In genomic region chr14:64594021-64594561, GRCm38 (mm10) we compare ENCODE assay signal across 13 mouse cellular contexts.
DNase-seq lines count a peak whose midpoint lies in the region; ATAC-seq lines count a peak whose summit lies in the region.
"Had no signal": no experiment of that assay in that cellular context is flagged by ENCODE, and none has a peak within 500 bp of the region (broad histone marks: within the 10 kb centered on the region; RNA-seq: fewer than 3 reads in every experiment).

No protein-coding gene starts in this region.

- peaks cover 4% of the 10 kb centered on the region for H3K4me1 ChIP-seq in hindbrain, embryonic 11.5 days (replicated peaks; ENCODE audit: control insufficient read depth, insufficient read depth, low read length)
- peaks cover 78% of the 10 kb centered on the region for H3K4me1 ChIP-seq in hindbrain, embryonic 10.5 days (replicated peaks)
- H3K4me1 ChIP-seq in forebrain, embryonic 13.5 days = peaks cover 65% of the 10 kb centered on the region
- H3K4me1 ChIP-seq in midbrain, embryonic 13.5 days (replicated peaks) = peaks cover 67% of the 10 kb centered on the region
- no peaks in the 10 kb centered on the region for H3K4me1 ChIP-seq in liver, embryonic 11.5 days (replicated peaks; ENCODE audit: control insufficient read depth, insufficient read depth, low read length)
- H3K4me1 ChIP-seq in heart, embryonic 11.5 days (ENCODE audit: control insufficient read depth, insufficient read depth, low read length) = peaks cover 11% of the 10 kb centered on the region

- no peaks in the 10 kb centered on the region for H3K36me3 ChIP-seq in hindbrain, embryonic 11.5 days (ENCODE audit: control insufficient read depth, insufficient read depth, low read length)
- H3K36me3 ChIP-seq in hindbrain, embryonic 10.5 days = peaks cover 14% of the 10 kb centered on the region; the same call in 1 of the 2 replicates
- peaks cover 13% of the 10 kb centered on the region for H3K36me3 ChIP-seq in forebrain, embryonic 13.5 days (ENCODE audit: poor library complexity, severe bottlenecking)
- peaks cover 29% of the 10 kb centered on the region for H3K36me3 ChIP-seq in midbrain, embryonic 13.5 days
- no peaks in the 10 kb centered on the region for H3K36me3 ChIP-seq in liver, embryonic 11.5 days (ENCODE audit: control insufficient read depth, insufficient read depth, low read length)
- H3K36me3 ChIP-seq in heart, embryonic 11.5 days (ENCODE audit: control insufficient read depth, insufficient read depth, low read length) = no peaks in the 10 kb centered on the region
- H3K36me3 ChIP-seq: embryonic facial prominence, embryonic 13.5 days; heart, embryonic 15.5 days had no signal

- H3K27ac ChIP-seq in hindbrain, embryonic 11.5 days (ENCODE audit: low read depth, low read length) = peak overlapping the region; percentile 99
- H3K27ac ChIP-seq in hindbrain, embryonic 10.5 days = no peak overlapping the region; the same call in 1 of the 2 replicates
- peak overlapping the region; percentile 100 for H3K27ac ChIP-seq in forebrain, embryonic 13.5 days
- H3K27ac ChIP-seq in midbrain, embryonic 13.5 days = peak overlapping the region; percentile 100
- no peak overlapping the region for H3K27ac ChIP-seq in liver, embryonic 11.5 days (ENCODE audit: low read depth, low read length)
- H3K27ac ChIP-seq in heart, embryonic 11.5 days (ENCODE audit: low read depth, low read length) = no peak overlapping the region
- H3K27ac ChIP-seq: embryonic facial prominence, embryonic 13.5 days; gastrocnemius, adult 2 months; heart, embryonic 15.5 days had no signal

- H3K4me3 ChIP-seq in hindbrain, embryonic 11.5 days (ENCODE audit: low read depth, low read length) = no peak overlapping the region
- no peak overlapping the region for H3K4me3 ChIP-seq in hindbrain, embryonic 10.5 days
- peak overlapping the region; percentile 78; the same call in 1 of the 2 replicates for H3K4me3 ChIP-seq in forebrain, embryonic 13.5 days
- H3K4me3 ChIP-seq in midbrain, embryonic 13.5 days (replicated peaks) = peak overlapping the region; percentile 91
- no peak overlapping the region for H3K4me3 ChIP-seq in liver, embryonic 11.5 days (ENCODE audit: low read depth, low read length)
- no peak overlapping the region for H3K4me3 ChIP-seq in heart, embryonic 11.5 days (ENCODE audit: low read depth, low read length)
- H3K4me3 ChIP-seq: embryonic facial prominence, embryonic 13.5 days; gastrocnemius, adult 2 months; heart, embryonic 15.5 days; megakaryocyte, embryonic 14.5 days had no signal

- DNase-seq in hindbrain, embryonic 11.5 days (ENCODE audit: low spot score) = peak; percentile 7
- no peak for DNase-seq in hindbrain, embryonic 10.5 days (ENCODE audit: low spot score)
- peak; percentile 82 for DNase-seq in brain, adult 2 months (ENCODE audit: low read depth, low spot score)
- DNase-seq in urinary bladder, postnatal 36 days (ENCODE audit: low spot score in 2 of 2) = no peak
- no peak for DNase-seq in liver, embryonic 11.5 days (ENCODE audit: low spot score)
- DNase-seq: gastrocnemius, adult 2 months; kidney, adult 9 months had no signal

- H3K9ac ChIP-seq in hindbrain, embryonic 11.5 days (ENCODE audit: low read depth, low read length) = peak overlapping the region; percentile 49; the same call in 1 of the 2 replicates
- peak overlapping the region; percentile 99 for H3K9ac ChIP-seq in forebrain, embryonic 13.5 days
- H3K9ac ChIP-seq in midbrain, embryonic 13.5 days (replicated peaks) = peak overlapping the region; percentile 100
- H3K9ac ChIP-seq in liver, embryonic 11.5 days (ENCODE audit: low read depth, low read length) = no peak overlapping the region
- H3K9ac ChIP-seq in heart, embryonic 11.5 days (ENCODE audit: low read depth, low read length) = no peak overlapping the region
- H3K9ac ChIP-seq: embryonic facial prominence, embryonic 13.5 days; heart, embryonic 15.5 days had no signal

- 48% methylated on average over 7 of the region's 7 CpGs for WGBS in hindbrain, embryonic 11.5 days
- WGBS in hindbrain, embryonic 10.5 days = 54% methylated on average over 7 of the region's 7 CpGs
- WGBS in forebrain, embryonic 13.5 days = 51% methylated on average over 7 of the region's 7 CpGs
- WGBS in midbrain, embryonic 13.5 days = 43% methylated on average over 7 of the region's 7 CpGs
- 65% methylated on average over 7 of the region's 7 CpGs for WGBS in liver, embryonic 11.5 days
- 53% methylated on average over 7 of the region's 7 CpGs for WGBS in heart, embryonic 11.5 days (ENCODE audit: insufficient replicate concordance)

- no peak for ATAC-seq in hindbrain, embryonic 11.5 days (ENCODE audit: low FRiP score)
- no peak for ATAC-seq in forebrain, embryonic 13.5 days
- no peak for ATAC-seq in midbrain, embryonic 13.5 days
- ATAC-seq in liver, embryonic 11.5 days (replicated peaks; ENCODE audit: low FRiP score) = no peak
- ATAC-seq in heart, embryonic 11.5 days (replicated peaks; ENCODE audit: insufficient number of reproducible peaks, low FRiP score, low TSS enrichment) = no peak

- peaks cover 13% of the 10 kb centered on the region; the same call in 1 of the 2 replicates for H3K27me3 ChIP-seq in hindbrain, embryonic 11.5 days (ENCODE audit: control insufficient read depth, insufficient read depth, low read length)
- H3K27me3 ChIP-seq in hindbrain, embryonic 10.5 days (ENCODE audit: insufficient read depth, poor library complexity, severe bottlenecking) = peaks cover 68% of the 10 kb centered on the region
- H3K27me3 ChIP-seq in forebrain, embryonic 13.5 days = peaks cover 9% of the 10 kb centered on the region; the same call in 1 of the 2 replicates
- no peaks in the 10 kb centered on the region for H3K27me3 ChIP-seq in midbrain, embryonic 13.5 days
- peaks cover 49% of the 10 kb centered on the region for H3K27me3 ChIP-seq in liver, embryonic 11.5 days (replicated peaks; ENCODE audit: control insufficient read depth, insufficient read depth, low read length)
- H3K27me3 ChIP-seq in heart, embryonic 11.5 days (ENCODE audit: control insufficient read depth, insufficient read depth, low read length) = peaks cover 46% of the 10 kb centered on the region

- peak overlapping the region; percentile 85 for H3K4me2 ChIP-seq in hindbrain, embryonic 11.5 days (replicated peaks; ENCODE audit: low read depth, low read length)
- H3K4me2 ChIP-seq in forebrain, embryonic 13.5 days = peak overlapping the region; percentile 81
- H3K4me2 ChIP-seq in midbrain, embryonic 13.5 days (replicated peaks) = peak overlapping the region; percentile 98
- H3K4me2 ChIP-seq in liver, embryonic 11.5 days = no peak overlapping the region
- H3K4me2 ChIP-seq in heart, embryonic 11.5 days = no peak overlapping the region
- H3K4me2 ChIP-seq: embryonic facial prominence, embryonic 13.5 days; heart, embryonic 15.5 days had no signal

- H3K9me3 ChIP-seq in hindbrain, embryonic 11.5 days (ENCODE audit: control insufficient read depth, low read length) = no peaks in the 10 kb centered on the region
- no peaks in the 10 kb centered on the region for H3K9me3 ChIP-seq in hindbrain, embryonic 10.5 days
- H3K9me3 ChIP-seq in forebrain, embryonic 13.5 days (replicated peaks) = no peaks in the 10 kb centered on the region
- H3K9me3 ChIP-seq in midbrain, embryonic 13.5 days = no peaks in the 10 kb centered on the region
- H3K9me3 ChIP-seq in liver, embryonic 11.5 days (ENCODE audit: control insufficient read depth, low read length) = no peaks in the 10 kb centered on the region
- no peaks in the 10 kb centered on the region for H3K9me3 ChIP-seq in heart, embryonic 11.5 days (replicated peaks; ENCODE audit: control insufficient read depth, low read length)
- H3K9me3 ChIP-seq: embryonic facial prominence, embryonic 13.5 days; heart, embryonic 15.5 days; megakaryocyte, embryonic 14.5 days had no signal

Comparison
In these comparisons a context has a peak if more than half of its experiments do, and no peak if none do; other contexts are left out.
1. DNase-seq: peak in hindbrain, embryonic 11.5 days (single experiment) and brain, adult 2 months (single experiment); none in hindbrain, embryonic 10.5 days (single experiment), urinary bladder, postnatal 36 days (0 of 2) and liver, embryonic 11.5 days (single experiment).
2. H3K27ac ChIP-seq: peak in hindbrain, embryonic 11.5 days (single experiment), forebrain, embryonic 13.5 days (single experiment) and midbrain, embryonic 13.5 days (single experiment); none in hindbrain, embryonic 10.5 days (single experiment), liver, embryonic 11.5 days (single experiment) and heart, embryonic 11.5 days (single experiment).
3. H3K4me2 ChIP-seq: peak in hindbrain, embryonic 11.5 days (single experiment), forebrain, embryonic 13.5 days (single experiment) and midbrain, embryonic 13.5 days (single experiment); none in liver, embryonic 11.5 days (single experiment) and heart, embryonic 11.5 days (single experiment).
4. H3K4me3 ChIP-seq: peak in forebrain, embryonic 13.5 days (single experiment) and midbrain, embryonic 13.5 days (single experiment); none in hindbrain, embryonic 11.5 days (single experiment), hindbrain, embryonic 10.5 days (single experiment), liver, embryonic 11.5 days (single experiment) and heart, embryonic 11.5 days (single experiment).
5. H3K9ac ChIP-seq: peak in hindbrain, embryonic 11.5 days (single experiment), forebrain, embryonic 13.5 days (single experiment) and midbrain, embryonic 13.5 days (single experiment); none in liver, embryonic 11.5 days (single experiment) and heart, embryonic 11.5 days (single experiment).